Mouse (Mus musculus) CD4-positive, CD25-positive, alpha-beta regulatory T cell, adult 2 months (primary cell): ENCODE measurements around the gene Meioc.
"Not testable (repeated sequence)": the region's sequence is repeated elsewhere in the genome, so short reads cannot be mapped to it uniquely, and the experiment has no call there.

Experiments
- DNase-seq: peaks from one replicate; pipeline ENCODE4 v3.0.0-alpha.2; 2012; ENCODE audit warnings: low read depth, low spot score

Gene Meioc

DNA sequence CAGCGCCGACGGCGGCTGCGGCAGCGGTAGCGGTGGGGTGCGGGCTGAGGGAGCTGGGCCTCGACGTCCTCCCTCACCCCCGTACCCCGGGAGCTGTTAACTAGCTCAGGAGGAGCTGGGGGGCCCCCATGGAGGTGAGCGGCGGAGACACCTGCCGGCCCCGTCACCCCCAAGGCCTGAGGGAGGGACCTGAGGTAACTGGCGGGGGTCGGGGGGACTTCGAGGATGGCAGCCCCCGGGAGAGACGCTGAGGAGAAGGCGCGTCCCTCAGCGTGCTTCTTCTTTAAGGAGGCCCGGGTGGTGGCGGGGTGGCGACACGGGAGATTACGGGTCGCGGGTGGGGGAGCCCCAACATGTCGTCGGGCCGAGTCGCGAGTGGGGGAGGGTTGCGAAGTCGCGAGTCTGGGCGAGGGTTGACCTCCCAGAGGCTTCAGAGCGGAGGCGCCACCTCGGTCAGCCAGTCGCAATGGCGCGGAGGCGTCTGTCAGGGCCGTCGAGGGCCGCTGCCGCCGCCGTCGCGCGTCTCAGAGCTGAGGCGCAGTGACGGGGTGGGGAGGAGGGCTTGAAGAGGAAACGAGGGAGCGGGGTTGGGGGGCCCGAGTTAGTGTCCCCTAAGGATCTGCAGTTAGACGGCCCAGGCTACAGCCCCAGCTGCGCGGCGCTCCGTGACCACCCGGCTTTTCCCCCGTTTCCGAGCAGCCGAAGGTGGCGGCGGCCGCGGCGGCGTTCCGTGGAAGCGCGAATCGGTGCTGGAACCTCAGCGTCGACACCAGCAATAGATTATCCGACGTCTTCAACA, 2.3 kb downstream of the Meioc start:
- no peak for DNase-seq

GRCm38 (mm10) chr11:102690162-102690561, 26.6 kb downstream of the Meioc start:
- DNase-seq, result peak; percentile 80

GRCm38 (mm10) chr11:102695289-102695688, 31.8 kb downstream of the Meioc start:
- DNase-seq, result no peak

GRCm38 (mm10) chr11:102697338-102698017, 34.0 kb downstream of the Meioc start, which contains the start of gene Ccdc43:
Ccdc43 (minus strand) TSS chr11:102697782.
- DNase-seq, result peak; percentile 90

DNA sequence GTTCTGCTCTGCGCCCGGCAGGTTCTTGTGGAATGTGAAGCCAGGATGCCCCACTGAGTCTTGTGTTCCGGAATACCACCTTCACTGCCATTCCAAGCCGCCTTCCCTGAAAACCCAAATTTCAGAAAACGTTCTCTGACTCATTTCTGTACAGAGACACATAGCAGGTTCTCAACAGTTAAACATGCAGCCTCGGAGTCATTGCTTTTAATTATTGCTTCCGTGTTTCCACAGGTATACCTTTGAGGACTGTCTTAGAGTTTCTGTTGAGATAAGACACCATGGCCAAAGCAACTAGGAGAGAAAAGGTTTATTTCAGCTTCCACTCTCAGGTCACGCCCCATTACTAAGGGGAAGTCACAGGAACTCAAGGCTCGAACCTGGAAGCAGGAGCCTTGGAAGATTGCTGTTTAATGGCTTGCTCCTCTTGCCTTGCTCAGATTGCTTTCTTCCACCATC, 34.5 kb downstream of the Meioc start:
- DNase-seq, result no peak

GRCm38 (mm10) chr11:102702206-102702605, 38.7 kb downstream of the Meioc start:
- not testable (repeated sequence) for DNase-seq

DNA sequence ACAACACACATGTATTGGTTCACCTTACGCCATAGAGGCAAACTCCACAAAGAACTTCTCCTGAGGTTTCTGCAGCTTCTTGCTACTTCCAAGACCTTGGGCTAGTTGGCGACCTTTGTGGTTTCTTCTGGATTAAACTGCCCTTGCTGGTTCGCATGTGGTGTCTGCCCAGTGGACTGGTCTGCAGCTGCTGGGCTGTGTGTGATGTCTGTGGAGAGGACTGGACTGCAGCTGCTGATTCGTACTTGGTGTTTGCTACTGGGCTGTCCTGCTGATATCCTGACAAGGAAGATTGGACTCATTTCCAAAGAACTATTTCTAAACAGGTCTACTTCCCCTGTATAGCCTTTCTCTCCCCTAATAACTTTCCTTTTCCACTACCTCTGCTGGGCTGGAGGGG, 48.9 kb downstream of the Meioc start:
- no peak for DNase-seq

- DNase-seq, result not testable (repeated sequence)
Measured at GRCm38 (mm10) chr11:102714578-102714977, 51.1 kb downstream of the Meioc start.

DNA sequence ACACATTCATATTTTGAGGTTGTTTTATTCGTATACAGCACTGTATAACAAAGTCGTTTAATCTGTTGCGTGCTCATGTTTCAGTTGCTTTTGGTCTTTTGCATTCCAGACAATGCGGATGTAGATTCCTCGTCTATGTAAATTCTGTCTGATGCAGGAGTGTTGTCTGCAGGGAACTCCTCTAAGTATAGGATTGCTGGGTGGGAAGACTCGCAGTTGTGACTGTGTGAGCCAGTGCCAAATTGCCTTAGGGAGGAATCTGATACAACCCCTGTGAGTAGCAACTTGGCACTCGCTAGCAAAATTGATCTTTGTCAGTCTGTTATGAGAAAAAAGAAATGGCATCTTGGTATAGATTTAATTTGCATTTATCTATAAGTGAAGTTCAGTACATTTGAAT, 52.6 kb downstream of the Meioc start:
- DNase-seq, result no peak

- peak; percentile 8 for DNase-seq
Measured at GRCm38 (mm10) chr11:102725574-102725973, 62.1 kb downstream of the Meioc start.

DNA sequence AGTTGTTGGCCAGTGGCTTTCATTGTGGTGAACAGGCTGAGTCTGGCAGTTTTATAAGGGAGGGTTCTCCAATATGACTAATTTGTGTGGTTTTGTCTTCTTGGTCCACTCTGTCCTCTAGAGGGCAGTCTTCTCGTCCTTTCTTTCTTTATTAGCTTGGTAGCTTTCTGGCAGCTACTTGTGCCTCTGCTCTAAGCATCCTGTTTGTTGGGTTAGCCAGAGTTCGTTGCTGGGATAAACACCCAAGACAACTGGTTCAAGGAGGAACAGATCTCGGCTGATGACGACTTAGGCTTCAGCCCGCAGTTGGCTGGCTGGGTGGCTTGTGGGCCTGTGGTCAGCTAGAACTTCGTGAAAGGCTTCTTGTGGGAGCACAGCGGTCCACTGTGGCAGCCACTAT, 65.1 kb downstream of the Meioc start:
- peak; percentile 49 for DNase-seq

DNA sequence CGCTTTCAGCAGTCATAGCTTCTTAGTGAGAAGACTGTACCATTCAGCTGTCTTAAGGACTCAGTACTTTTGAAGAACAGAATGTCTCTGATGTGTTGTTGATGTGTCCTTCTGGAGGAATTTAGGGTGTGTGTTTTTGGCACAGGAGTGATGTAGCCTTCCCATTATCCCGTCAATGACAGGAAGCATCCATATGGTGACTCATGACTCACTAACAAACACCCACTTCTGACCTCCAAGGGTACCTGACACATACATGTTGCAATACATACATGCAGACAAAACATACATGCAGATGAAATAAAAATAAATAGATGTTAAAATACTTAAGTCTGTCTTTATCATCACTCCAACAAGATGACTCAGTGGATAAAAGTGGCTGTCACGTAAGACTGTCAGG, 66.3 kb downstream of the Meioc start:
- DNase-seq, result no peak

DNA sequence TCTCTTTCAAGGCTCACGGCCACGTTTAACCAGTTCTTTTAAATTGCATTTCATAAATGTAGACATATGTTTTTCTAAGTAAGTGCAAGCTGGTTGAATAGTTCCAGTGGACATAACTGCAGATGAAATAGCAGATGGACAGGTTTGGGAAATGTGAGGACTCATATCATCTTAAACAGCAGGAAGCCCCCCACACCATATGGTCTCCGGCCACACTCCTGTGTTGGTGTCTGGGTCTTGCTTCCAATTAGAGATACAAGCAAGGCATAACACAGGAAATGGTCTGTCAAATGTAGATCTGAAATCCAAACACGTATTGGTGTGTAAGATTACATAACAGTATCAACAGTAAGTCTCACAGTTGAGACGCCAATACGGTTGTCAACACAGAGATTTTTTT, 67.8 kb downstream of the Meioc start:
- no peak for DNase-seq
